Mouse (Mus musculus) 416B (cell line): ENCODE data around the gene 9230104L09Rik.

Experiments used
- DNase-seq: peaks from one replicate; pipeline ENCODE4 v3.0.0; 2011; ENCODE audit warnings: low read depth

Gene 9230104L09Rik

DNA sequence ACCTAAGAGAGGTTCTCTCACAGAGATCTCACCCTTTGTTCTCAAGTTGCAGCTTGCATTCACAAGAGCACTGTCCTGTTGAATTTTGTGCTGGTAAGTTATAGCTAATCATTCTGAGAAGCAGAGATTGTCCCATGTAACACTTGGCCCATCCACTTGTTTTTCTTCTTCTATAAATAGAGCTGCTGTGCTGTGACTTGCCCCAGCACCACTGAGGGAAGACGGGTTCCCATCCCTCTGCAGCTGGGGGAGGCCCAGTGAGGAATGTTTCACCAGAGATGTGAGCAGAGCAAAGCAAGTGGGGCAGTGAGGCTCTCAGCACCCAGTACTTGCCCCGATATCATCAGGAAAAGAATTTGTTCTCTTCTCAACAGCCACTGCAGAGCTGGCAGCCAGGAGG, at the start of gene 9230104L09Rik:
Gene 9230104L09Rik, minus strand, starts transcription at position 73 of the 400 bp plus-strand sequence.
- no peak for DNase-seq

DNA sequence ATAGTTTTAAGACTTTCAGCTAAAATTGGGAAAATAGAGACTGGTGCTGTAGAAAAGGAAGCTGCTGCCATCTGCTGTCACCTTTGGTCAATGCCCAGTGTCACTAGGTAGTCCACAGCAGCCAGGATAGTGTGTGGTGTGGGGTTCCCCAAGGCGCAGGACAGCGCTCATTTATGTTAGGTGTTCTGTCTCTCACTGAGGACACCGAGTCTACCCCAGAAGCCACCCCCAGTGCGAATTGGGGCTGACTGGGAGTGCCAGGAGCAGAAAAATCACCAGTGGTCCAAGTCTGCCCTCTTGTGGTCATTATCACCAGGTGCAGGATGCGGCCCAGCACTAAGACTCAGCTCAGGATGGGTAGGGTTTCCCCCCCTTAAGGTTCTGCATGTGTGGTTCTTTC, 37.4 kb upstream of the 9230104L09Rik start:
- peak; percentile 58 for DNase-seq

DNA sequence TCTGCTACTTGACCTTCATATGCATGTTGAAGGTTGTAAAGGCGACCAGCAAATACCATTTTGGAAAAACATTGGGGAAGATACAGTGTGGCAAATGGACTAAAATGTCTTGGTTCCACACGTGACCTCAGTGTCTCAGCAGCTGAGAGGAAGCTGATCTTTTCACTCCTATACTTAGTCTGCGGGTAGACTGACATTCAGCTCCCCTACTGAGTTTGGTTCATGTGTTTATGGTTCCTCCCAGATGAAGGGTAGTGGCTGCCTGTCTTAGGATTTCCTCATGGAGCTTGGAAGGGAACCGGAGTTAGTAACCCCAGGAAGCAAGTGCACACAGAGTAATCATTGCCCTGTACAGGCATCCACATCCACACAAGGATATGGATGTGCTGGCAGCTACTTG, 35.5 kb upstream of the 9230104L09Rik start:
- no peak for DNase-seq

DNA sequence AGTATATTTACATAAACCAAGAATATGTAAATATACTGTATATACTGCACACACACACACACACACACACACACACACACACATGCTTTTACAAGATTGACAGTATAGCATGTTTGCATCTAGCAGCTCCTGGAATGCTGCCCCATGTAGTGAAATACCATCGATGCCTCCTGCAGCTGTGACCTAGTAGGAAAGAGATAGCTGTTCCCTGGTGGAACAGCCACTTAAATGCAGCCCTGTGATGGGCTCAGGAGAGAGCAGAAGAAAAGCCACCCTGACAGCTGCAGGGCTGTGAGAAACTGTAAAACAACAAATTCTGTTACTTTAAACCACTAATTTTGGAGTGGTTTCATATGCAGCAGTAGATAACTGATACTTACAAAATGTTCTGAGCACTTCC, 31.4 kb upstream of the 9230104L09Rik start:
- no peak for DNase-seq

DNA sequence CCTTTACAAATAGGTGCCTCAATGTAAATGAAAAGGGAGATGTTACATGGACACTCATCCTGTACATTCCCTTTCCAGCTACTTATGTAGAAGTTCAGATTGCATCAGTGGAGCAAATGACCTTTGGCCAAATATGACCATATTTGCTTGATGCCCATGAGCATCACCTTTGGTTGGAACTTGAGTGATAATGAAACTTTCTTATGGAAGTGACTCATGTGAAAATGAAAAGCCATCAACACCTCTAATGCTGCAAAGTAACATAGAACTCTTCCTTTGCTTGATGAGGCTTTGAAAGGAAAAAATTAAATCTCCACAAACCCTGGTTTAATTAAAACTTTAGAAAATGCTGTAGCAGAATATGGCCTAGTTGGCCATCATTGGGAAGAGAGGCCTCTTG, 28.3 kb upstream of the 9230104L09Rik start:
- DNase-seq, result no peak

DNA sequence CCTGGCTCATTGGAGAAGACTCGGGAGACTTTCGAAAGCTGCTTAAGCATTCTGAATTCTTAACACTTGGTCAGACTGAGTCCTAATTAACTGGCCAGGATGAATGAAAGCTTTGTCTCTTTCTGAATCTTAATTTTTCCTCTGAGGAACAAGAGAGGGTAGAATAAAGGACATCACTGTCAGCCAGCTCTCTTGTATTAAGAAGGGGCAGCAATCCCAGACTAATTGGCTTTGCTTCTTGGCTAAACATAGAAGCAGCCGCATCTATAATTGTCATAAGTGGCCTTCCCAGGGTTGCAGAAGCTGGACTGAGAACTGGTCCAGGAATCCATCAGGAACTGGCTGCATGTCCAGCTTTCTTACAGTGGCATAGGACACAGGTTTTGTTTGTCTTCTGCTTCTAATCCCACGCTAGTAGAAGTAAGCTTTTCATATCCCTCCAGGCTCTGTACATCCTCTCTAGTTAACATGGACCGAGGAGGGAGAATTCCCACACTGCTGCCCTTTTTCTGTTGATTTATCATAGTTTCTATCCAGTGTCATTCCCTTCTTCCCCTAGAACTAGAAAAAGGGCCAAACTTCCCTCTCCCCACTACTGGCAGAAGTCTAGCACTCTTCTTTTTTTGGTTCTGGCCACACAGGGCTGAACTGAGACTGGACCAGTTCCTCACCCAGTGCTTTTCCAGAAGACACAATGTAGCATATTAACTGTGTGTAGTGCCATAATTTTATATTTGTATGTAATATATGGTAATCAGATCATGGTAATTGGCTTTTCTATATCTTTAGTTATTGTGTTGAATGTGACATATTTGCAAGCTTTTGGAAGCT, 25.4 kb upstream of the 9230104L09Rik start:
- no peak for DNase-seq

DNA sequence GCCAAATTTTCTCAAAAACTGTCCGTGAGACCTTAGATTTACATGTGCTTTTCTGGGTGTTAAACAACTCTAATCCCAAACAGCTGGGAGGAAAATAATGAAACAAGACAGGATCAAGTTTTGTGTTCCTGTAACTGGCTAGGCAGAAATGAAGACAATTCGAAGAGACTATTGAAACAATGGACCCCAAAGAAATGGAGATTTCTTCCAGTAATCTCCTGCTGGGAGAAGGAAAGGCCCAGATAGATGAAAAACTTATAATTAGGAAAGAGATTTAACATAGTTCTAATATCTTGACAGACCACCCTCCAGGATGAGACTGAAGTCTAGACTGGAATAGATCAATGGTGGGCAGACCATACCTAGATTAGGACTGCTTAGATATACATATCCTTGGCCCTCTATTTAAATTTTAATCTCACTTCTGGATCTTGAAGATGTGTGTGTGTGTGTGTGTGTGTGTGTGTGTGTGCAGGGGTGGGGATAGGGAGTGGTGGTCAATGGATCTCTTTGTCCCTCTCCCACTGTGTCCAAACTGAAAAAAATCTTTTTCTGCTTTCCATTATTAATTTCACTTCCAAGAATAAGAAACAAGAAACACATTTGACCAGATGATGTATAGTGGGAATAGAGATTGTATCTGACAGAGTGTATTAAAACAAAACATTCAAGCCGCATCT, 24.6 kb upstream of the 9230104L09Rik start:
- no peak for DNase-seq

DNA sequence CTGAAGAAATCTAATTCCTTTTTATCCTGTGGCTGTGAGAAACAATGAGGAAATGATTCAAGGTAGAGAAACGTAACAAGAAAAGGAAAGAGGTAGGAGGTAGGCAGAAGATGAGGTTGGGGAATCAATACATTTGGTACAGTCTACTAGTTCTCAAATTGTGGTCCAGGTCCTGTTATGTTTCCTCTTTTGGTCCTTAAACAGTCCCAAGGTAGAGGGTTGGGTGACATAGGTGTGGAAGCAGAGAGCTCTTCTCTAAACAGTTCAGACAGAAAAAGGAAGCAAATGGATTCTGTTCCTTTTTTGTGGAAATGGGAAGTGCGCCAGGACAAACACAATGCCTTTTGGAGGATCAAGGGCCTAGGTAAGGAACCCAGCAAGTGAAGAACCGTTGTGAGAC, 24.0 kb upstream of the 9230104L09Rik start:
- DNase-seq, result no peak

DNA sequence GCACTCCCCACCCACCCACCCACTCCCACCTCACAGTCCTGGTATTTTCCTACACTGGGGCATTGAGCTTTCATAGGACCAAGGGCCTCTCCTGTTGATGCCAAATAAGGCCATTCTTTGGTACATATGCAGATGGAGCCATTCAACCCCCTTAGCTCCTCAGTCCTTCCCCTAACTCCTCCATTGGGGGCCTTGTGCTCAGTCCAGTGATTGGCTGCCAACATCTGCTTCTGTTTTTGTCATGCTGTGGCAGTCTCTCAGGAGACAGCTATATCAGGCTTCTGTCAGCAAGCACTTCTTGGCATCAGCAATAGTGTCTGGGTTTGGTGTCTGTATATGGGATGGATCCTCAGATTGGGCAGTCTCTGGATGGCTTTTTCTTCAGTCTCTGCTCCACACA, 19.9 kb upstream of the 9230104L09Rik start:
- no peak for DNase-seq

DNA sequence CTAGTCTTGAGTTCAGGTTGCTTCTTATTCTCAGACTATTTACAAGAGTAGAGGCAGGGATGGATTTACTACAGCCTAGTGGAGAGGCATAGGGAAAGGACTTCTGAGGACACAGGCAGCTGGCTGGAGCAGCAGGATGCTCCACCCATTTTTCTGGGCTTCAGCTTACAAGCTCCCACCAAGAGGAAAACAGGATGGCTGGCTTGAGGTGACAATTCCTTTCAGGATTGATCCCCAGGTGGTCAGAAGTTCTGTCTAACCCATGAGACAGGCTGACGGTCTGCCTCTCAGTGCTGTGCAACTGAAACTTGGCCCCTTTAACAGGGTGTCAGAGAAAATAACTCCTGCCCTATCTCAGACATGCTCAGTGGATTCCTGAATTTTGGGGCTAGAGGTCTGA, 14.4 kb upstream of the 9230104L09Rik start:
- DNase-seq, result no peak

DNA sequence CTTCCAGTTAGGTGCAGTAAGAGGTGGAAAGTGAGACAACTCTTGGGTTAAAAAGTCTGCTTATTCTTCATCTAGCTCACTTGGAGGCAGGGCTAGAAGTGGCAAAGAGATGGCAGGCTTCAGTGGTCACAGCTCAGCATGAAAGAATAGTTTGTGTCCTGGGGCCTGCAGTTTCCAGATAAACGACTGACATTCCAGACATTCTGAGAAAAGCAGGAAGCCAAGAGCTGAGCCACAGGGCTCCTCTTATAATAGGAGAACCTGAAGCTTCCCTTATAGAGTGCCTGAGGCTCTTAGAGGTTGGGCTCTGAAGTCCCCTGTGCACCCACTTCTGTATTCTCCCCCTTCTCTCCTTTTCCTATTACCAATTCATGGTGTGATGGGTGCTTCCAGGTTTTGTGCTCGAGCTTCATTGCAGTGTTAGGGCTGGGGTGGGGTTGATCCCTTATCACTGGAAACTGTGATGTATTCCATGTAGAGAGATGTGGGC, 13.8 kb upstream of the 9230104L09Rik start:
- no peak for DNase-seq

DNA sequence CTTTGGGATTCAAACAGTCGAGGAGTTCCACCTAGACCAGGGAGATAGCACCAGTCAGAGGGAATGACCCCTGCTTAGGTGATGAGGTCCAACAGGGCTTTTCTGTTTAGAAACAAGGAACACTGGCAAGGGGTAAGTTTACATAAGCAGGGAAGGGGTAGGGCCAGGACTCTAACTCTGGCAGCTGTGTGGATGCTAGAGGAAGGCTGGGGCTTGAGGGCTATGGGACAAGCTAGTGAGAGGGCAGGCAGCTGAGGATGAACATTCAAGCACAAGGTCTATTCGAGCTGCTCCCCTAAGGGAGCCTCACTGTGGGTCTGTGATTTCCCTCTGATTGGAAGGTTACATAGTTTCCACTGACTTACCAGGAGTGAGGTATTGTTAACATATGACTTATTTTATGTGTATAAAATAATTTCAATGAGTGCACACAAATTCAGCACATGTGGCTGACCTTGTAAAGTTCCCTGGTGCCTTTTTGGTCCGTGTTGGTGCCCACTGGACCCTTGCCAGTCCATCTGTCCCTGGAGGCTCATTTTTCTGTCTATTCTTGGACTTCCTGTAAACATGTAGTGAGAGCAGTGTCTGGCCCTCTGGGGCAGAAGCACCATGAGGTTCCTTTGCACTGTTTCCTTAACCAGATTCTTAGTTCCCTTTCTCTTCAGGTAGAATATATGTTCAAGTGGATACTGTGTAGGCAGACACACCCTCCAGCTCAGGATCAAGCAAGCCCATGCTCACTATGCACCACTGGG, 12.4 kb upstream of the 9230104L09Rik start:
- no peak for DNase-seq

DNA sequence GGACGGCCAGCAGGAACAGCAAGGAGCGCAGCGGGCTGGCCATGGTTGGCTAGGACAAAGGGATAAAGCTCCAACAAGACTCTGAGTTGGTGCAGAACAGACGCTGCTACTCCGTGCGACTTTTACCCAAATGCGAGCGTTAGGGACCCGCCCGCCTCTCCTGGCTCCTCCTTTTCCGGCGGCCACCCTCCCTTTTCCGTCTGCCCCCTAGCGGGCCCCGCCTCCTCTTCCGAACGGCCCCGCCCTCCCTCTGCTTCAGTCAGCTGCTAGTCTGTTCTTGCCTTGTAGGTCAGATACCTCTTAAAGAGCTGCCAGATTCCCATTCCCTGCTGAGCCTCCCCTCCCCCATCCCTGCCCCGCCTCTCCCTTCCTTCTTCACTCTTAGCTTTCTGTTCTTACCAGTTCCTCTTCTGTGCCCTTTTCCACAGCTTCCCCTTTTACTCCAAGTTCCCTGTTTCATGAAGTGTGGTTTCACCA, 10.5 kb upstream of the 9230104L09Rik start, which contains the start of gene Cst3:
Gene Cst3, minus strand, starts transcription at position 358 of the 477 bp plus-strand sequence.
- DNase-seq, result peak; percentile 89

DNA sequence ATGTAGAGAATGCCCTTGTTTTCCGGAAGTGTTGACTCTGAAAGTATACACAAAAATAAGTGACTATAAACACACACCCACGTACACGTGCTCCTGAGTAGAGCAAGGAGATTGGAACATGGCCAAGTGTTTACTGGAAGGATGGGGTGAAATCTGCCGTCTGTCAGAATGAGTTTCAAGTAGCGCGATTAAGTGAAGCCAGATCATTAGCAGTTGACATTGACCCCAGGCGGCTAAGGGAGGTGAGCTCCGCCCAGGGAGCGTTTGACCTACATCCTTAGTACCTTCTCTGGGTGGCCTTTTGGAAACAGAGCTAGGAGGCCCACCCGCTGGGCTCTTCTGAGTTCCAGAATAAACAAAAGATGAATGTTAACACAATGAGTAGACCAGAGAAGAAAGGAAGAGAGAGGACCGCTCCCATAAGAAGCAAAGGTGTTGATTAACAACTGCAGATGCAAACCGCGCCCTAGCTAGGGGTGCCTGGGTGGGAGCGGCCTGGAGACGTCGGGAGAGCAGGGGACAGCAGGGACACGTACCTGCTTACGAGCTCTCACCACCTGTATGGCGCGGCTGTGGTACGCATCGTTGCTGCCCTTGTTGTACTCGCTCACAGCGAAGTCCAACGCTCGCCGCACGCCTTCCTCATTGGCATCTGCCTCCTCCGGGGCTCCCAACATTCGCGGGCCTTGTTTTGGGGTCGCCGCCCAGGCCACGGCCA, 9.9 kb upstream of the 9230104L09Rik start:
- peak; percentile 30 for DNase-seq

DNA sequence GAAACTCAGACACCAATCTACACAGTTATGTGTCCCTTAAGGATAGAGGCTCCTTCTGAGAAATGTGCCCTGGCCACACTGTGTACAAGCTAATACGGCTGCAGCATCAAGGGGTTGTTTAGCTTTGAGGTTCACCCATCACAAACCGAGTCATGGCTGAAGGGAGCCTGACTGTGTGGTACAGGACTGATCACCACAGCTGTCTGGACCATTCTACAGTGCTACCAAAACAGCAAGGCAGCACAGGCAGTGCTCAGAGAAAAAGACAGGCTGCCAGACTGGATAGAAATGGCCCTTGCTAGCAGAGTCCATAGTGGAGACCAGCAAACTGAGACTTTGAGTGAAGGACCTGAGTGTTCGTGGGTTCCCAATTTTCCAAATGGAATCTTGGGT, 9.4 kb upstream of the 9230104L09Rik start:
- DNase-seq, result no peak

DNA sequence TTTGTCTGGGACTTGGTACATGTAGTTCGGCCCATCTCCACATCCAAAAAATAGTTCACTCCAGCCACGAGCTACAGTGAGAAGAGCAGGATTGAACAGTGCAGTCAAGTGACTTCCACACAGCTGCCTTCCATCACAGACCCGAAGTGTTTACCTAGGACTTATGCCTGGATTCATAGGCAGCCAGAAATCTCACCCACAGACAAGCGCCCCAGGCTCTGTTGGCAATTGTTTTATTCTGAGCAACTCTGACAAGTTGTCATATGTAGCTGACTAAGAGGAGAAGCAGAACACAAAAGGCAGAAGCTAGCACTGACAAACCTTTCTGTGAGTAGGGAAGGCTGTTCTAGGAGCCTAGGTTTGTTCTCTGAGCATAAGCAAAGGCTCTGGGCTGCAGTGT, 8.0 kb upstream of the 9230104L09Rik start:
- no peak for DNase-seq

DNA sequence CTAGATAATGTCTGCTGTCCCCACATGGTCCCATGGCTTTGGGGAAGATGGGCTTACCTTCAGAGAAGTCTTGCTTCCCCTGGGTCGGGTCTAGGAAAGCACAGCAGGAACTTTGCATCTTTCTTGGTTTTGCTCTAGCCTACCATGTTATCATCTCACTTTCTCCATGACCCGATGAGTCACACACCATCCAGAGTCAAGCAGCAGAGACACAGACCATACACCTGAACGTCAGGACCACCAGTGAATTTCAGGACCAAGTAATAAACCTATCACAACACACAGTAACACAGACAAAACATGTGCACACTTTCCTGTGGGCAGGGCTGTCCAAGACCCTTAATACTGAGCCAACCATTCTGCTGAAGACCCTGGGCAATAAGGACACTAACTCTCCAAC, 5.7 kb upstream of the 9230104L09Rik start:
- no peak for DNase-seq

DNA sequence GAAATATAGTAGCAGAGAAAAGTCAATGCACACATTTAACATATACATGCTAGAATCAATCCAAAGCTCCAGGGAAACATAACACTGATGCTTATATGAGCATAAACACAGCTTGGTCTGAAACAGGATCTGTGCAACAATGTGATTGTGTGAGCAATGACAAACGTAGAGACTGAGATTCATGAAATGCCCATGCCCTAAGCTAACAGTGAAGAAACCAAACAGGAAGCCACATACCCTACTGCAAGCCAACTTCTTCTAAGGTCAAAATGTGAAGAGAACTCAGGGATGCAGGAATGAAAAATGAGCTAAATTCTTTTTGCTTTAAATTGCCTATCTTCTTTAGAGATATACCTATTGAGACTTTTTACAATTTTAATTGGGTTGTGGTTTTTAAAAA, 4.1 kb upstream of the 9230104L09Rik start:
- peak; percentile 28 for DNase-seq

DNA sequence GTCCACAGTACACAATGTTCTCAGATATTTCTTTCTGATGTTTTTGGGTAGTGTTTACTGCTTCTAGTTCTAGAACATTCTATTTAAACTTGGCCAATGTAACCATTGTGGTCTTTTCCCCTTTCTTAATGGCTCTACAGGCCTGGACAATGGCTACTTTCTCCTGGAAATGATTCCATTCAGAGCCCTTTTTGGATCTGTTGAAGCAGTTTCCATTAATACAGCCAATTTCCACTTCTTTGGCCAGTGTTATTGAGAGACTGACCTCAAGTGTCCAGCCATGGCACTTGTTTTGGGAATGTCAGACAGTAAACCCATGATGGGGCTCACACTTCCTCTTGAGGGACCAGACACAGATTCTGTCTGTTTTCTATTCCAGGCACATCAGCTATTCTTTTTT, 3.1 kb downstream of the 9230104L09Rik start:
- DNase-seq, result no peak

DNA sequence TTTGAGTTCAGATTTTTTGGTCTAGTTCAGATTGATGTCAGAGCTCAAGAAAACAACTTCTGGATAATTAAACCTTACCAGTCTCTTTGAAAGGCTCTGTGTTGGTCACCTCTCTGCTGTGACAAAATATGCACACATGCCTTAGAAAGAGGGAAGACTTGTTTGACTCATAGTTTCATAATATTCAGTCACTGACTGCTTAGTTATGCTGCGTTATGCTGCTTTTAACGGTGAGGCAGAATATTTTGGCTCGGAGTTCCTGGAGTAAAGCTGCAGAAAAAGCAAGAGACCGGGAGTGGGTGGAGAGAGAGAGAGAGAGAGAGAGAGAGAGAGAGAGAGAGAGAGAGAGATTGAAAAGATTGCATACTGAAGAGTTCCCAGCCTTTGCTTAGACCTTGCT, 3.8 kb downstream of the 9230104L09Rik start:
- DNase-seq, result no peak

DNA sequence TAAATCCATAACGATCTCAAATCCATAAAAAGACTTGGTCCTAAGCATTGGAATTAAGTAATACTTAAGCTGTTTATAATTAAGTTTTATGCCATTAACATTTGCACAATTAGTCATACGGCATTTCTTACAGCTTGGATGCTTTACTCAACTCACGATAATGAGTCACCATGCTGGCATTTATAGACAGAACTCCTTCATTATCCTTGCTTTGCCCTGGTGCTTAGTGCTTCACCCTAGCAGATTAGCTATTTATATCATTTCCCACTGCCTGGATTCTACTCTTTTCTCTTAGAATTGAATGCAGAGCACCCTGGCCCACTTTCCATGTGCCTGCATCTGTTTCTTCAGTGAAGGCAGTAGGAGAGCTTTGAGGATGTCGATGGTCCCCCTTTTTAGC, 7.3 kb downstream of the 9230104L09Rik start:
- peak; percentile 15 for DNase-seq
